Mouse (Mus musculus) forebrain, embryonic 12.5 days (tissue): Measurements from ENCODE around the gene Pithd1. TPM values are rescaled to one million over a fixed set of nuclear protein-coding genes. Genes with fewer than 3 reads are reported as not detected.
"Not testable (repeated sequence)": the region's sequence is repeated elsewhere in the genome, so short reads cannot be mapped to it uniquely, and the experiment has no call there.

Experiments used
- ATAC-seq: fragments of 200-750 bp; cut with Nextera tagmentation; 2 replicates; pipeline ENCODE4 v1.8.0; 2017; ENCODE audit warnings: moderate TSS enrichment; ENCODE audit not compliant: low FRiP score
- H3K27ac ChIP-seq: fragments of 300-500 bp; sonication (generic); 2 replicates; pipeline ENCODE4 v1.5.1; 2016; ENCODE audit warnings: mild to moderate bottlenecking
- H3K27me3 ChIP-seq: fragments of 300-500 bp; sonication (generic); 2 replicates; pipeline ENCODE4 v1.6.1; 2016; ENCODE audit warnings: mild to moderate bottlenecking
- H3K36me3 ChIP-seq: fragments of 300-500 bp; sonication (generic); replicated peaks from 2 replicates; pipeline ENCODE4 v1.6.1; 2016; ENCODE audit warnings: mild to moderate bottlenecking
- H3K4me1 ChIP-seq: fragments of 300-500 bp; sonication (generic); 2 replicates; pipeline ENCODE4 v1.6.1; 2016
- H3K4me2 ChIP-seq: fragments of 300-500 bp; sonication (generic); 2 replicates; pipeline ENCODE4 v1.6.1; 2016; ENCODE audit warnings: mild to moderate bottlenecking, moderate library complexity
- H3K4me3 ChIP-seq: fragments of 300-500 bp; sonication (generic); replicated peaks from 2 replicates; pipeline ENCODE4 v1.5.1; 2016; ENCODE audit warnings: mild to moderate bottlenecking
- H3K9ac ChIP-seq: fragments of 300-500 bp; sonication (generic); 2 replicates; pipeline ENCODE4 v1.6.1; 2016; ENCODE audit warnings: mild to moderate bottlenecking
- H3K9me3 ChIP-seq: fragments of 300-500 bp; sonication (generic); 2 replicates; pipeline ENCODE4 v1.6.1; 2016
- WGBS: fragments of 180-500 bp; shearing (Covaris S2); methylation state at CpG from one replicate; pipeline ENCODE4 v1.1.7; 2016; 5-methylcytosine and 5-hydroxymethylcytosine counted together
- polyA plus RNA-seq: library from polyadenylated mRNA; unstranded; fragments of >200 nt; fragmentation: Nextera tagmentation; extraction: Ambion mirVana; gene quantifications from 2 replicates; pipeline ENCODE4 v1.2.1, GENCODE M21; 2016

Pithd1 gene
- polyA plus RNA-seq, 1 experiment from 2014 or later = 60.2 TPM

GRCm38 (mm10) chr4:135950365-135950764 lies 36.7 kb downstream of the Pithd1 start:
- Histone ChIP-seq H3K27me3 (no peaks in the 10 kb centered on the region), H3K9me3 (no peaks in the 10 kb centered on the region), H3K4me1 (peaks cover 8% of the 10 kb centered on the region; the same call in 1 of the 2 replicates), H3K36me3 (peaks cover 20% of the 10 kb centered on the region), H3K4me3 (no peak overlapping the region), H3K9ac (no peak overlapping the region), H3K4me2 (no peak overlapping the region), H3K27ac (no peak overlapping the region)
- ATAC-seq = no peak
- 94% methylated on average over 6 of the region's 6 CpGs for WGBS

- peaks cover 8% of the 10 kb centered on the region; the same call in 1 of the 2 replicates for H3K4me1 ChIP-seq
- 70% methylated on average over 6 of the region's 6 CpGs for WGBS
- no peak overlapping the region for H3K27ac ChIP-seq
- ATAC-seq = no peak
- H3K27me3 ChIP-seq = no peaks in the 10 kb centered on the region
- no peak overlapping the region for H3K4me2 ChIP-seq
- H3K9me3 ChIP-seq = no peaks in the 10 kb centered on the region
- peaks cover 20% of the 10 kb centered on the region for H3K36me3 ChIP-seq
- H3K4me3 ChIP-seq = no peak overlapping the region
- H3K9ac ChIP-seq = no peak overlapping the region
Measured at GRCm38 (mm10) chr4:135949911-135950310, 37.2 kb downstream of the Pithd1 start.

- Histone ChIP-seq H3K9me3 (no peaks in the 10 kb centered on the region), H3K9ac (no peak overlapping the region), H3K27me3 (no peaks in the 10 kb centered on the region), H3K4me3 (no peak overlapping the region), H3K4me1 (peaks cover 8% of the 10 kb centered on the region; the same call in 1 of the 2 replicates), H3K36me3 (peaks cover 20% of the 10 kb centered on the region), H3K27ac (no peak overlapping the region), H3K4me2 (no peak overlapping the region)
- WGBS = 87% methylated on average over 10 of the region's 10 CpGs
- ATAC-seq = no peak
Measured at GRCm38 (mm10) chr4:135949475-135949874, 37.6 kb downstream of the Pithd1 start.

- H3K36me3 ChIP-seq = peaks cover 18% of the 10 kb centered on the region
- H3K4me2 ChIP-seq = no peak overlapping the region
- H3K9ac ChIP-seq = 0 out of 2 replicates have a peak overlapping the region, but pooled peaks have one; percentile 17
- peaks cover 8% of the 10 kb centered on the region; the same call in 1 of the 2 replicates for H3K4me1 ChIP-seq
- H3K9me3 ChIP-seq = no peaks in the 10 kb centered on the region
- H3K27ac ChIP-seq = no peak overlapping the region
- no peaks in the 10 kb centered on the region for H3K27me3 ChIP-seq
- no peak for ATAC-seq
- 95% methylated on average over 8 of the region's 8 CpGs for whole genome bisulfite sequencing
- H3K4me3 ChIP-seq = no peak overlapping the region
Measured at GRCm38 (mm10) chr4:135948142-135948541, 38.9 kb downstream of the Pithd1 start.

- peaks cover 8% of the 10 kb centered on the region for H3K36me3 ChIP-seq
- peak overlapping the region; percentile 77 for H3K4me3 ChIP-seq
- H3K9me3 ChIP-seq = no peaks in the 10 kb centered on the region
- peaks cover 8% of the 10 kb centered on the region; the same call in 1 of the 2 replicates for H3K4me1 ChIP-seq
- H3K4me2 ChIP-seq = peak overlapping the region; percentile 89
- H3K27me3 ChIP-seq = no peaks in the 10 kb centered on the region
- peak overlapping the region; percentile 27 for H3K27ac ChIP-seq
- H3K9ac ChIP-seq = peak overlapping the region; percentile 72
- no peak for ATAC-seq
- WGBS = 2% methylated on average over 28 of the region's 28 CpGs
Measured at GRCm38 (mm10) chr4:135946659-135947301, 40.3 kb downstream of the Pithd1 start.

GRCm38 (mm10) chr4:135946278-135946658 lies 40.8 kb downstream of the Pithd1 start, which contains the start of gene Hmgcl:
TSS of gene Hmgcl (plus strand) at chr4:135946448.
- peak; percentile 94 for ATAC-seq
- peak within 1 kb of the TSS; percentile 89 for H3K4me2 ChIP-seq
- peak within 1 kb of the TSS; percentile 27 for H3K27ac ChIP-seq
- H3K4me1 ChIP-seq = peaks cover 8% of the 10 kb centered on the region; the same call in 1 of the 2 replicates
- H3K36me3 ChIP-seq = peaks cover 3% of the 10 kb centered on the region
- H3K9me3 ChIP-seq = no peaks in the 10 kb centered on the region
- no peaks in the 10 kb centered on the region for H3K27me3 ChIP-seq
- peak within 1 kb of the TSS; percentile 72 for H3K9ac ChIP-seq
- WGBS = 0% methylated on average over 23 of the region's 23 CpGs
- H3K4me3 ChIP-seq = peak within 1 kb of the TSS; percentile 77

GRCm38 (mm10) chr4:135945706-135946105 lies 41.4 kb downstream of the Pithd1 start:
- H3K4me3 ChIP-seq = peak overlapping the region; percentile 77
- H3K4me1 ChIP-seq = peaks cover 8% of the 10 kb centered on the region; the same call in 1 of the 2 replicates
- peak; percentile 16; the same call in 1 of the 2 replicates for ATAC-seq
- H3K9me3 ChIP-seq = no peaks in the 10 kb centered on the region
- H3K27me3 ChIP-seq = no peaks in the 10 kb centered on the region
- peak overlapping the region; percentile 21; the same call in 1 of the 2 replicates for H3K27ac ChIP-seq
- peaks cover 5% of the 10 kb centered on the region; the same call in 1 of the 2 replicates for H3K36me3 ChIP-seq
- peak overlapping the region; percentile 72 for H3K9ac ChIP-seq
- 78% methylated on average over 10 of the region's 10 CpGs for WGBS
- peak overlapping the region; percentile 89 for H3K4me2 ChIP-seq

- no peak overlapping the region for H3K4me2 ChIP-seq
- no peak for ATAC-seq
- 63% methylated on average over 4 of the region's 4 CpGs for WGBS
- H3K36me3 ChIP-seq = peaks cover 16% of the 10 kb centered on the region
- H3K4me1 ChIP-seq = peaks cover 8% of the 10 kb centered on the region; the same call in 1 of the 2 replicates
- no peaks in the 10 kb centered on the region for H3K9me3 ChIP-seq
- no peak overlapping the region for H3K4me3 ChIP-seq
- no peaks in the 10 kb centered on the region for H3K27me3 ChIP-seq
- no peak overlapping the region for H3K9ac ChIP-seq
- H3K27ac ChIP-seq = no peak overlapping the region
Measured at GRCm38 (mm10) chr4:135943389-135943788, 43.7 kb downstream of the Pithd1 start.

- no peak overlapping the region for H3K9ac ChIP-seq
- no peak overlapping the region for H3K27ac ChIP-seq
- no peak overlapping the region for H3K4me2 ChIP-seq
- peaks cover 8% of the 10 kb centered on the region; the same call in 1 of the 2 replicates for H3K4me1 ChIP-seq
- no peaks in the 10 kb centered on the region for H3K9me3 ChIP-seq
- no peak for ATAC-seq
- peaks cover 21% of the 10 kb centered on the region for H3K36me3 ChIP-seq
- 89% methylated on average over 6 of the region's 6 CpGs for WGBS
- H3K27me3 ChIP-seq = no peaks in the 10 kb centered on the region
- no peak overlapping the region for H3K4me3 ChIP-seq
Measured at GRCm38 (mm10) chr4:135942193-135942592, 44.9 kb downstream of the Pithd1 start.

- H3K9ac ChIP-seq, H3K9me3 ChIP-seq, H3K4me3 ChIP-seq, ATAC-seq, H3K27me3 ChIP-seq, H3K4me1 ChIP-seq, H3K27ac ChIP-seq, H3K4me2 ChIP-seq: not testable (repeated sequence)
- WGBS = 81% methylated on average over 8 of the region's 8 CpGs
- H3K36me3 ChIP-seq = peaks cover 21% of the 10 kb centered on the region
Measured at GRCm38 (mm10) chr4:135941026-135941425, 46.0 kb downstream of the Pithd1 start.

GRCm38 (mm10) chr4:135938858-135939257 lies 48.2 kb downstream of the Pithd1 start:
- 82% methylated on average over 7 of the region's 7 CpGs for WGBS
- H3K4me1 ChIP-seq = peaks cover 7% of the 10 kb centered on the region
- no peak overlapping the region for H3K27ac ChIP-seq
- H3K27me3 ChIP-seq = no peaks in the 10 kb centered on the region
- no peak overlapping the region for H3K4me2 ChIP-seq
- no peak overlapping the region for H3K9ac ChIP-seq
- H3K4me3 ChIP-seq = no peak overlapping the region
- H3K36me3 ChIP-seq = peaks cover 33% of the 10 kb centered on the region
- no peaks in the 10 kb centered on the region for H3K9me3 ChIP-seq
- no peak for ATAC-seq

- H3K4me2 ChIP-seq = no peak overlapping the region
- peaks cover 50% of the 10 kb centered on the region for H3K36me3 ChIP-seq
- H3K27me3 ChIP-seq = no peaks in the 10 kb centered on the region
- H3K9ac ChIP-seq = no peak overlapping the region; the same call in 1 of the 2 replicates
- no peak overlapping the region for H3K4me3 ChIP-seq
- ATAC-seq = no peak
- H3K4me1 ChIP-seq = peaks cover 7% of the 10 kb centered on the region
- no peak overlapping the region for H3K27ac ChIP-seq
- 67% methylated on average over 5 of the region's 5 CpGs for WGBS
- H3K9me3 ChIP-seq = no peaks in the 10 kb centered on the region
Measured at GRCm38 (mm10) chr4:135935502-135935901, 51.6 kb downstream of the Pithd1 start.
